Mouse (Mus musculus): ENCODE measurements at regions not wholly inside any gene's neighbourhood (a gene's known extent, or its start where the extent isn't known, plus 50 kb on each side); places are given as distances from the start of the nearest gene placed in this dataset.

DNA sequence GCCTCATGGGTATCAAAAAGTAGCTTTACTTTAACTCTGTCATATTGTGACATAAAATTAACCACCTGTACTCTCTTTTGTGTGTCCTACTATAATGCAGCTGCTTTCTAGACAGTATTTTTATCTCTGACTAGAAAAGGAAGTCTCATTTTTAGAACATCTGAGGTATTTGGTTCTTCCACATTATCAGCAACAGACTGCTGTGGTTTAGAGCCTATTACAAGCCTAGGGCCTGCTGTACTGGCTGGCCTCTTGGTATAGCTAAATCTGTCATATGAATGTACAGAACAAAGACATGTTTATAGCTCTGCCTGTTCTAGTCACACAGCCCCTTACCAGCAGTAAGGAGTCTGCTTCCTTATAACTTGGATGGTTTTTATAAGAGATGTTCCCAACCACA lies 119.1 kb downstream of the Lca5 start:
- dilution Hi-C loops (cut with MboI; ENCODE audit: extremely low pct_ligation_motif_present, extremely low pct_unique_long_range_greater_than_20kb, low sequenced_read_pairs) (no loop called here), in situ Hi-C loops (cut with MboI; ENCODE audit: low pct_ligation_motif_present, low pct_unique_long_range_greater_than_20kb, low sequenced_read_pairs) (no loop called here)
- Histone ChIP-seq H3K4me1 (ENCODE audit: control insufficient read depth in 1 of 2, insufficient read depth in 2 of 2) (peaks cover 2 to 20% of the 10 kb centered on the region in 2 experiments; a peak in 2 of 4 replicates), H3K27ac (ENCODE audit: insufficient read depth, low read depth) (no peak overlapping the region), H3K27me3 (replicated peaks) (no peaks in the 10 kb centered on the region), H3K36me3 (replicated peaks in 1 of 2; ENCODE audit: control insufficient read depth in 1 of 2, insufficient read depth in 1 of 2, low read length in 1 of 2) (no peaks in the 10 kb centered on the region), H3K79me2 (replicated peaks; ENCODE audit: control insufficient read depth, extremely low read depth, insufficient read depth, poor library complexity, severe bottlenecking) (no peaks in the 10 kb centered on the region), H3K4me3 (replicated peaks in 1 of 3; ENCODE audit: low read depth in 2 of 3, low read length in 2 of 3, poor library complexity in 1 of 3) (no peak overlapping the region), H3K9ac (ENCODE audit: insufficient read depth, low read depth) (no peak overlapping the region), H3K9me3 (replicated peaks; ENCODE audit: low read length) (no peaks in the 10 kb centered on the region), H3K4me2 (ENCODE audit: insufficient read depth, low read depth, poor library complexity, severe bottlenecking) (no peak overlapping the region)
- peak; percentile 13 for DNase-seq (ENCODE audit: extremely low read depth)
- TF ChIP-seq CHD2 (IDR thresholded peaks at IDR 0.05; ENCODE audit: low read length), result no peak
- no peak for TF ChIP-seq MAZ (IDR thresholded peaks at IDR 0.05; ENCODE audit: low read depth, low read length)
- no peak for TF ChIP-seq MEF2A (IDR thresholded peaks at IDR 0.05; ENCODE audit: borderline replicate concordance, low read depth, low read length)
- no peak for TF ChIP-seq ETS1 (conservative IDR thresholded peaks at IDR 0.05; ENCODE audit: low read depth, low read length)
- no peak for TF ChIP-seq E2F4 (IDR thresholded peaks at IDR 0.05; ENCODE audit: insufficient replicate concordance, low read depth, low read length)
- TF ChIP-seq ZKSCAN1 (IDR thresholded peaks at IDR 0.05; ENCODE audit: borderline replicate concordance, low read depth, low read length), result no peak
- TF ChIP-seq KAT2A (IDR thresholded peaks at IDR 0.05; ENCODE audit: insufficient replicate concordance, low read length), result no peak
- no peak for TF ChIP-seq ZNF384 (IDR thresholded peaks at IDR 0.05; ENCODE audit: low read depth, low read length)
- no peak for TF ChIP-seq UBTF (IDR thresholded peaks at IDR 0.05; ENCODE audit: low read depth, low read length)
- TF ChIP-seq BHLHE40 (IDR thresholded peaks at IDR 0.05; ENCODE audit: low read depth, low read length), result no peak
- TF ChIP-seq JUN (IDR thresholded peaks at IDR 0.05; ENCODE audit: insufficient read depth, low read depth, low read length), result no peak
- no peak for TF ChIP-seq POLR2A (IDR thresholded peaks at IDR 0.05; ENCODE audit: low read depth, low read length)
- no peak for TF ChIP-seq MYC (IDR thresholded peaks at IDR 0.05; ENCODE audit: low read depth, low read length)
- no peak for TF ChIP-seq POLR2AphosphoS2 (IDR thresholded peaks at IDR 0.05; ENCODE audit: low read depth, low read length)
- TF ChIP-seq JUND (conservative IDR thresholded peaks at IDR 0.05; ENCODE audit: low read depth, low read length), result no peak
- TF ChIP-seq MXI1 (IDR thresholded peaks at IDR 0.05; ENCODE audit: low read depth, low read length), result no peak
- no peak for TF ChIP-seq PAX5 (IDR thresholded peaks at IDR 0.05; ENCODE audit: low read length)
- TF ChIP-seq HCFC1 (IDR thresholded peaks at IDR 0.05; ENCODE audit: low read depth, low read length), result no peak
- TF ChIP-seq CHD1 (IDR thresholded peaks at IDR 0.05; ENCODE audit: low read depth, low read length), result no peak
- no peak for TF ChIP-seq EP300 (IDR thresholded peaks at IDR 0.05; ENCODE audit: low read length)

DNA sequence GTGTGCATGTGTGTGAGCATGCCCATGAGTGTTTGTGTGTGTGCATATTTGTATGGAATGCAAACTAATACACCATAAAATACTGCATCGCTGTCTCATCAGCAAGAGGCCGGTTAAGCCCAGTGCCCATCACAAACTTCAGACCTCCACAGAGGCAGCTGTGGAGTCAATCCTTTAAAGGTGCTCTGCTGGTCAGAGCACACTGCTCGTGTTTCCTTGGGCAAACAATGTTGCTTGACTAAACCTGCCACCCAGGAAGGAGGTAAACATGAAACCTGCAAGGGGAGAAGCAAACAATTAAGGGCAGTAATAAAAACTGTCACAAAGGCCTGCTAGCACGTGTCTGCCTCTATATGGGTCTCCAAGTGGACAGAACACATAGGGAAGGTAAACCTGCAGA lies 120.1 kb downstream of the Lca5 start:
- DNase-seq (ENCODE audit: extremely low read depth), result no peak
- Histone ChIP-seq H3K4me3 (replicated peaks in 1 of 3; ENCODE audit: low read depth in 2 of 3, low read length in 2 of 3, poor library complexity in 1 of 3) (no peak overlapping the region), H3K9me3 (replicated peaks; ENCODE audit: low read length) (no peaks in the 10 kb centered on the region), H3K4me1 (ENCODE audit: control insufficient read depth in 1 of 2, insufficient read depth in 2 of 2) (peaks cover 2 to 20% of the 10 kb centered on the region in 2 experiments; a peak in 2 of 4 replicates), H3K27me3 (replicated peaks) (no peaks in the 10 kb centered on the region), H3K9ac (ENCODE audit: insufficient read depth, low read depth) (no peak overlapping the region), H3K36me3 (replicated peaks in 1 of 2; ENCODE audit: control insufficient read depth in 1 of 2, insufficient read depth in 1 of 2, low read length in 1 of 2) (no peaks in the 10 kb centered on the region), H3K79me2 (replicated peaks; ENCODE audit: control insufficient read depth, extremely low read depth, insufficient read depth, poor library complexity, severe bottlenecking) (no peaks in the 10 kb centered on the region), H3K27ac (ENCODE audit: insufficient read depth, low read depth) (no peak overlapping the region), H3K4me2 (ENCODE audit: insufficient read depth, low read depth, poor library complexity, severe bottlenecking) (no peak overlapping the region)
- TF ChIP-seq NELFE (IDR thresholded peaks at IDR 0.05; ENCODE audit: low read depth, low read length) (no peak), MAX (IDR thresholded peaks at IDR 0.05; ENCODE audit: low read length) (no peak), MEF2A (IDR thresholded peaks at IDR 0.05; ENCODE audit: borderline replicate concordance, low read depth, low read length) (no peak), UBTF (IDR thresholded peaks at IDR 0.05; ENCODE audit: low read depth, low read length) (no peak), USF2 (conservative IDR thresholded peaks at IDR 0.05; ENCODE audit: low read depth, low read length) (no peak), TCF12 (IDR thresholded peaks at IDR 0.05; ENCODE audit: low read depth, low read length) (no peak), PAX5 (IDR thresholded peaks at IDR 0.05; ENCODE audit: low read length) (no peak)
- dilution Hi-C loops (cut with MboI; ENCODE audit: extremely low pct_ligation_motif_present, extremely low pct_unique_long_range_greater_than_20kb, low sequenced_read_pairs), result no loop called here
- in situ Hi-C loops (cut with MboI; ENCODE audit: low pct_ligation_motif_present, low pct_unique_long_range_greater_than_20kb, low sequenced_read_pairs), result no loop called here
